Comparison of ENCODE assay signal across 7 mouse cellular contexts in the genomic region with DNA sequence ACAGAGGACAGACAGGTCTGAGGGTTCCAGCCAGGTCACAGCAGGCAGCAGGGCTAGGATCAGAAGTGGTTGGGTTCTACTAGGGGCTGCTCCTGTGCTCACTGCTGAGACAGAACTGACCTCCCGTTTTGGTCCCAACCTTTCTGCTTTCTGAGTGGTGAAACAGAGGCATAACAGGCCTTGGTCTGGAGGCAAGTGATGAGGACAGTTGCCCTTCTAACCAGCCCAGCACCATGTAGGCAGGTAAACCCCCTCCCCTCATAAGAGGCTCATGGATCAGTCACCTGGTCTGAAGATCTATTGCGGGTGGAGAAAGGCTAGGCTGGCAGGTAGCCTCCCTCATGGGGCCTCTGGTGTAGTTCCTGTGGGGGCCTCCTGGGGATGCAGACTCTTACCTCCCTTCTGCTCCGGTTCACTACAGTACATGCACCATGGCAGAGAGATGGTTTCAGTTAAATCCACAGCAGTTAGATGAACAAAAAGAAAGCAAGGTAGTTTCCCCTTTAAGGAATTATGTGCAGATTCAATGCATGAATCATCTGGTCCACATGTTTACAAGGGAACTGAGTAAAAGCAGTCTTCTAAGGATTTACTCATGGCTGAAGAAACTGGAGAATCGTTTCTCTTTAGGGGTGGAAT.
DNase-seq lines count a peak whose midpoint lies in the region; ATAC-seq and TF ChIP-seq lines count a peak whose summit lies in the region.

No protein-coding gene starts in this region.

- peak overlapping the region; percentile 36; the same call in 1 of the 2 replicates for H3K27ac ChIP-seq in forebrain, postnatal 0 days (ENCODE audit: low read depth, low read length)
- H3K27ac ChIP-seq in liver, postnatal 0 days (ENCODE audit: low read depth) = no peak overlapping the region

- WGBS in forebrain, postnatal 0 days = 37% methylated on average over 4 of the region's 4 CpGs
- 29% methylated on average over 4 of the region's 4 CpGs for WGBS in liver, postnatal 0 days (ENCODE audit: insufficient replicate concordance)

- H3K36me3 ChIP-seq in forebrain, postnatal 0 days (ENCODE audit: insufficient read depth) = no peaks in the 10 kb centered on the region
- no peaks in the 10 kb centered on the region for H3K36me3 ChIP-seq in liver, postnatal 0 days (replicated peaks; ENCODE audit: insufficient read depth, low read length)

- no peaks in the 10 kb centered on the region for H3K27me3 ChIP-seq in forebrain, postnatal 0 days (ENCODE audit: insufficient read depth, low read length)
- no peaks in the 10 kb centered on the region for H3K27me3 ChIP-seq in liver, postnatal 0 days (ENCODE audit: insufficient read depth, low read length)

- DNase-seq in spleen, postnatal 36 days (ENCODE audit: low spot score in 2 of 2) = peak; percentile 18 to 29
- no peak for DNase-seq in spleen, postnatal 10 days (ENCODE audit: low spot score in 2 of 2)
- peak; percentile 10 for DNase-seq in forebrain, postnatal 0 days
- no peak for DNase-seq in liver, postnatal 0 days
- DNase-seq in urinary bladder, postnatal 4 days (ENCODE audit: low spot score in 2 of 2) = no peak
- DNase-seq in frontal cortex, postnatal 36 days (ENCODE audit: low spot score in 2 of 2) = no peak

- H3K9me3 ChIP-seq in forebrain, postnatal 0 days (ENCODE audit: low read length) = no peaks in the 10 kb centered on the region
- H3K9me3 ChIP-seq in liver, postnatal 0 days (ENCODE audit: low read length) = no peaks in the 10 kb centered on the region

- ATAC-seq in forebrain, postnatal 0 days = peak; percentile 50
- ATAC-seq in liver, postnatal 0 days = peak; percentile 15; the same call in 1 of the 2 replicates
- no peak for ATAC-seq in frontal cortex, adult (ENCODE audit: low TSS enrichment)

- no peak overlapping the region for H3K9ac ChIP-seq in forebrain, postnatal 0 days
- no peak overlapping the region for H3K9ac ChIP-seq in liver, postnatal 0 days (replicated peaks)

- no peak overlapping the region for H3K4me2 ChIP-seq in forebrain, postnatal 0 days (ENCODE audit: low read depth)
- no peak overlapping the region for H3K4me2 ChIP-seq in liver, postnatal 0 days (ENCODE audit: low read depth, low read length)

- no peak for TF ChIP-seq EP300 in liver, postnatal 0 days (IDR thresholded peaks at IDR 0.05; ENCODE audit: low read depth)

- no peak for TF ChIP-seq CTCF in forebrain, postnatal 0 days (IDR thresholded peaks at IDR 0.05; ENCODE audit: low read depth)
- TF ChIP-seq CTCF in liver, postnatal 0 days (IDR thresholded peaks at IDR 0.05; ENCODE audit: low read depth) = 0 out of 2 replicates have a peak, but pooled peaks have one; percentile 10

- no peak overlapping the region for H3K4me3 ChIP-seq in forebrain, postnatal 0 days (ENCODE audit: low read depth, low read length)
- no peak overlapping the region for H3K4me3 ChIP-seq in liver, postnatal 0 days (ENCODE audit: low read depth, low read length)

- no peaks in the 10 kb centered on the region for H3K4me1 ChIP-seq in forebrain, postnatal 0 days (ENCODE audit: insufficient read depth)
- H3K4me1 ChIP-seq in liver, postnatal 0 days (ENCODE audit: insufficient read depth) = peaks cover 24% of the 10 kb centered on the region

Comparison
In these comparisons a context has a peak if more than half of its experiments do, and no peak if none do; other contexts are left out.
1. DNase-seq: peak in spleen, postnatal 36 days (2 of 2) and forebrain, postnatal 0 days (single experiment); none in spleen, postnatal 10 days (0 of 2), liver, postnatal 0 days (single experiment), urinary bladder, postnatal 4 days (0 of 2) and frontal cortex, postnatal 36 days (0 of 2).